Mouse (Mus musculus) midbrain, embryonic 15.5 days (tissue): Measurements from ENCODE around the gene Phf12. TPM values are rescaled to one million over a fixed set of nuclear protein-coding genes. Genes with fewer than 3 reads are reported as not detected.
A peak's percentile ranks its signal among the peaks of the same experiment; 100 is the strongest.
"Not testable (repeated sequence)": the region's sequence is repeated elsewhere in the genome, so short reads cannot be mapped to it uniquely, and the experiment has no call there.

Experiments used
- ATAC-seq: fragments of 200-750 bp; cut with Nextera tagmentation; replicated peaks from 2 replicates; pipeline ENCODE4 v1.8.0; 2017; ENCODE audit warnings: moderate TSS enrichment
- H3K27ac ChIP-seq: fragments of 300-500 bp; sonication (generic); 2 replicates; pipeline ENCODE4 v1.5.1; 2015; ENCODE audit warnings: mild to moderate bottlenecking, inconsistent platforms
- H3K27me3 ChIP-seq: fragments of 300-500 bp; sonication (generic); replicated peaks from 2 replicates; pipeline ENCODE4 v1.6.1; 2015; ENCODE audit warnings: inconsistent platforms
- H3K36me3 ChIP-seq: fragments of 300-500 bp; sonication (generic); replicated peaks from 2 replicates; pipeline ENCODE4 v1.6.1; 2015; ENCODE audit warnings: inconsistent platforms
- H3K4me1 ChIP-seq: fragments of 300-500 bp; sonication (generic); 2 replicates; pipeline ENCODE4 v1.6.1; 2015; ENCODE audit warnings: inconsistent platforms
- H3K4me2 ChIP-seq: fragments of 300-500 bp; sonication (generic); 2 replicates; pipeline ENCODE4 v1.6.1; 2015; ENCODE audit warnings: inconsistent platforms, mild to moderate bottlenecking, moderate library complexity
- H3K4me3 ChIP-seq: fragments of 300-500 bp; sonication (generic); 2 replicates; pipeline ENCODE4 v1.5.1; 2015; ENCODE audit warnings: mild to moderate bottlenecking, inconsistent platforms
- H3K9ac ChIP-seq: fragments of 300-500 bp; sonication (generic); 2 replicates; pipeline ENCODE4 v1.6.1; 2015; ENCODE audit warnings: mild to moderate bottlenecking, inconsistent platforms
- H3K9me3 ChIP-seq: fragments of 300-500 bp; sonication (generic); 2 replicates; pipeline ENCODE4 v1.6.1; 2016; ENCODE audit warnings: inconsistent platforms
- WGBS: fragments of 180-500 bp; shearing (Covaris S2); methylation state at CpG from one replicate; pipeline ENCODE4 v1.1.7; 2015; ENCODE audit warnings: mixed read lengths; 5-methylcytosine and 5-hydroxymethylcytosine counted together
- polyA plus RNA-seq: library from polyadenylated mRNA; unstranded; fragments of >200 nt; fragmentation: Nextera tagmentation; extraction: Ambion mirVana; gene quantifications from 2 replicates; pipeline ENCODE4 v1.2.1, GENCODE M21; 2015

Phf12 gene
- polyA plus RNA-seq, 1 experiment from 2014 or later = 19.2 TPM

DNA sequence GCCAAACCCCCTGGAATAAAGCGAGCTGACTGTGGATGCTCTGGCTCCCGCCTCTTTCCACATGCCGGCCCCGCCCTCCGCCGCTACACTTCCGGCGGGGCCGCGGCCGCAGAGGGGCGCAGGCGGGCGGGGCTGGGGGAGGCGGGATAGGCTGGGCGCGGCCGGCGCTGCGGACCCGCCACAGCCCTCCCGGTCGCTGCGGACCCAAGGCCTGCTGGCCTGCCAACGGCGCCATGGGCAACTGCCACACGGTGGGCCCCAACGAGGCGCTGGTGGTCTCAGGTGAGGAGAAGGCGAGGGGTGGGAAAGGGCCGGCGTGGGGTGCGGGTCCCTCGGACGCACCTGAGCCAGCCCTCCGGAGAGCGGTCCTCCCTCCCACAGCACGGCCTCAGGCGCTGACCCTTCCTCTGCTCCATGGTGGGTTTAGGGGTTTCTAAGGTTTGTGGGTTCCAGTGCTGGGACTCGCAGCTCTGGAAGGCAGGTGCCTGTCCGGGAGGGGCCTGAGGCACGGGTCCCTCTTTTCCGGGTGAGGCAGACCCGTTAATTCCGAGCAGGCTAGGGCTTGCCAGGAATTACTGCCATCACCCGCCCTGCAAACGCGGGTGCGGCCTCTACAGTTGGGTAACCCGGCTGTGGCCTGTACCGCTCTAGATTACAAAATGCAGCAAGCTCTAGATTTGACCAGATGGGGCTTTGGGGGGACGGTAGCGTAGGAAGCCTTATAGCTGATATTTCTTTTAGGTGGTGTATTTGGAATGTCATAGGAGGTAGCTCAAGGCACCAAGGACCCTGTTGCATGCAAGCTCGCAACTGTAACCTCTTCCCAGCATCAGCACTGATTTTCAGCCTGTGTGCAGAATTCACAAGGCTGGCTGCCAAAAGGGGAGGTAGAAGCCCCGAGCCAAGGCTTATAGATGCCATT is 55.5 kb downstream of the Phf12 start, which contains the start of gene Flot2:
Gene Flot2, plus strand, starts transcription at position 101 of the 922 bp plus-strand sequence.
- Histone ChIP-seq H3K27me3 (no peaks in the 10 kb centered on the region), H3K9me3 (no peaks in the 10 kb centered on the region), H3K4me1 (peaks cover 35% of the 10 kb centered on the region), H3K4me3 (peak within 1 kb of the TSS; percentile 82), H3K4me2 (peak within 1 kb of the TSS; percentile 77), H3K36me3 (peaks cover 12% of the 10 kb centered on the region; the same call in 1 of the 2 replicates), H3K9ac (peak within 1 kb of the TSS; percentile 84), H3K27ac (peak within 1 kb of the TSS; percentile 87)
- ATAC-seq = peak; percentile 83
- WGBS = 1% methylated on average over 55 of the region's 55 CpGs

- 81% methylated on average over 2 of the region's 2 CpGs for WGBS
Measured at GRCm38 (mm10) chr11:78040878-78041277, 58.3 kb downstream of the Phf12 start.

DNA sequence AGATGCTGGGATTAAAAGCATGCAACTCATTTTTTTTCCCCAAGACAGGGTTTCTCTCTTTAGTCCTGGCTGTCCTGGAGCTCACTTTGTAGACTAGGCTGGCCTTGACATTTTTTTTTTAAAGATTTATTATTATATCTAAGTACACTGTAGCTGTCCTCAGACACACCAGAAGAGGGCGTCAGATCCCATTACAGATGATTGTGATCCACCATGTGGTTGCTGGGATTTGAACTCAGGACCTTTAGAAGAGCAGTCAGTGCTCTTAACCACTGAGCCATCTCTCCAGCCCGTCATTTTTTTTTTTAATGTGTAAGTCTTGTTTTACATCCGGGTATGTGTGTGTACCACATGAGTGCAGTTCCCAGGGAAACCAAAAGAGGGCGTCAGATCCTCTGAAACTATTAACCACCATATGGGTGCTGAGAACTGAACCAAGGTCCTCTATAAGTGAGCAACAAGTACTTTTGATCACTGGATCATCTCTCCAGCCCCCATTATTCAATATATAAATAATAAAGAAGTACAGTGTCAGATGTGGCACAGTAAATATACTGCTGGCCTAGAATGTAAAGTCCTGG is 59.8 kb downstream of the Phf12 start:
- H3K4me1 ChIP-seq = peaks cover 16% of the 10 kb centered on the region
- 95% methylated on average over 4 of the region's 4 CpGs for WGBS
- H3K4me2 ChIP-seq, H3K9me3 ChIP-seq, H3K4me3 ChIP-seq, H3K9ac ChIP-seq, H3K27ac ChIP-seq, H3K27me3 ChIP-seq, H3K36me3 ChIP-seq, ATAC-seq: not testable (repeated sequence)

More at GRCm38 (mm10) chr11:78040878-78041277, 58.3 kb downstream of the Phf12 start:
- 0 out of 2 replicates have a peak, but pooled peaks cover 5% of the 10 kb centered on the region for H3K36me3 ChIP-seq
- no peak overlapping the region for H3K9ac ChIP-seq
- H3K27ac ChIP-seq = no peak overlapping the region
- H3K27me3 ChIP-seq = no peaks in the 10 kb centered on the region
- no peaks in the 10 kb centered on the region for H3K9me3 ChIP-seq
- H3K4me1 ChIP-seq = peaks cover 20% of the 10 kb centered on the region
- H3K4me2 ChIP-seq = no peak overlapping the region
- no peak for ATAC-seq
- H3K4me3 ChIP-seq = no peak overlapping the region

DNA sequence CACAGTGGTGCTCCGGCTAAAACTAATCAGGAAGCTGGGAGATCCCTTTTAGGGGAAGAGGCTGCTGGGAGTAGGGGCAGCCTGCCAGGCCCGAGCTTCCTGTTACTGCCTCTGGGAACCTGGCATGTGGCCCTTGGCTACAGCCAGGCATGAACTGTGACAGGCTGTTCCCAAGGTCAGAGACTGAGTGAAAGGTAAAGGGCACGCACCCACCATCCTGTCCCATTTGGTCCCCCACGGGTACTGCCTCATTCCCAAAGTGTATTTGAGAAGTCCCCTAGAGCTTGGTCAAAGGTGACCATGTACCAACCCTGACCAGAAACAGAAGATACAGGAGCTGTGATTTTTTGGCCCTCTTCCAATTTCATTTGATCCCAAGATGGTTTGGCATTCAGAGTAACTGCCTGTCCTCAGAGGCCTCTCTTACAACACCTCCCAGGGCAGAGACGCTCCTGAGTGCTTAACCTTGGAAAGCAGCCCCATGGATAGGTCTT is 62.3 kb downstream of the Phf12 start:
- H3K4me1 ChIP-seq = peaks cover 3% of the 10 kb centered on the region; the same call in 1 of the 2 replicates
- H3K9ac ChIP-seq = no peak overlapping the region
- no peak overlapping the region for H3K4me2 ChIP-seq
- WGBS = 90% methylated on average over 5 of the region's 5 CpGs
- no peak for ATAC-seq
- H3K4me3 ChIP-seq = no peak overlapping the region
- no peaks in the 10 kb centered on the region for H3K9me3 ChIP-seq
- no peak overlapping the region for H3K27ac ChIP-seq
- H3K36me3 ChIP-seq = peaks cover 5% of the 10 kb centered on the region; the same call in 1 of the 2 replicates
- H3K27me3 ChIP-seq = no peaks in the 10 kb centered on the region

- H3K27ac ChIP-seq, ATAC-seq, H3K4me2 ChIP-seq, H3K36me3 ChIP-seq, H3K4me1 ChIP-seq, H3K4me3 ChIP-seq, H3K9ac ChIP-seq, H3K9me3 ChIP-seq, H3K27me3 ChIP-seq: not testable (repeated sequence)
- 94% methylated on average over 3 of the region's 4 CpGs for WGBS
Measured at GRCm38 (mm10) chr11:78048637-78049036, 66.1 kb downstream of the Phf12 start.

GRCm38 (mm10) chr11:78053078-78053477 is 70.5 kb downstream of the Phf12 start:
- H3K27me3 ChIP-seq = no peaks in the 10 kb centered on the region
- H3K9me3 ChIP-seq = no peaks in the 10 kb centered on the region
- no peak overlapping the region for H3K27ac ChIP-seq
- no peaks in the 10 kb centered on the region for H3K4me1 ChIP-seq
- no peak overlapping the region for H3K4me3 ChIP-seq
- H3K9ac ChIP-seq = no peak overlapping the region
- H3K4me2 ChIP-seq = no peak overlapping the region
- H3K36me3 ChIP-seq = peaks cover 32% of the 10 kb centered on the region
- 90% methylated on average over 8 of the region's 8 CpGs for whole genome bisulfite sequencing
- ATAC-seq = no peak

DNA sequence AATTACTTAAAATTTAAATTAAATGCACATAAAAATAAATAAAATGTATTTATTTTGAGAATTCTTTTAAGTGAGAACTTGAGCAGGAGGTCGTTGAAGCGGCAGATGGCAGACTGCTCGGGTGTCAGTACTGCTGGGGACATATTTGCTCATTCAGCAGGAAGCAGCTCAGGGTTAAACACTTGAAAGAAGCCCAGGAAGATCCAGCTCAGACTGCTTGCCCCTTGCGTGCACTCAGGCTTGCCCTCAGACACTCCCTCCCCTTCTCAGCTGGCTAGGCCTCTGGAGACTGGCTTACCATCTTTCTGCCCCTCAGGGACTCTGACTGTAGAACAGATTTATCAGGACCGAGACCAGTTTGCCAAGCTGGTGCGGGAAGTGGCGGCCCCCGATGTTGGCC is 74.4 kb downstream of the Phf12 start:
- Histone ChIP-seq H3K36me3 (peaks cover 38% of the 10 kb centered on the region), H3K9ac (no peak overlapping the region), H3K27me3 (no peaks in the 10 kb centered on the region), H3K4me3 (no peak overlapping the region), H3K4me1 (no peaks in the 10 kb centered on the region), H3K9me3 (no peaks in the 10 kb centered on the region), H3K27ac (no peak overlapping the region), H3K4me2 (no peak overlapping the region)
- no peak for ATAC-seq
- 77% methylated on average over 8 of the region's 8 CpGs for WGBS

- Histone ChIP-seq H3K4me2 (no peak overlapping the region), H3K36me3 (peaks cover 29% of the 10 kb centered on the region), H3K4me1 (no peaks in the 10 kb centered on the region), H3K9me3 (no peaks in the 10 kb centered on the region), H3K9ac (no peak overlapping the region), H3K27me3 (no peaks in the 10 kb centered on the region), H3K27ac (no peak overlapping the region), H3K4me3 (no peak overlapping the region)
- WGBS = 58% methylated on average over 9 of the region's 9 CpGs
- peak; percentile 62; the same call in 1 of the 2 replicates for ATAC-seq
Measured at GRCm38 (mm10) chr11:78059833-78060757, 77.5 kb downstream of the Phf12 start.

GRCm38 (mm10) chr11:78062563-78062962 is 80.0 kb downstream of the Phf12 start:
- no peaks in the 10 kb centered on the region for H3K4me1 ChIP-seq
- H3K36me3 ChIP-seq = peaks cover 16% of the 10 kb centered on the region
- H3K27ac ChIP-seq = no peak overlapping the region
- WGBS = 84% methylated on average over 1 of the region's 1 CpGs
- H3K27me3 ChIP-seq = no peaks in the 10 kb centered on the region
- no peak for ATAC-seq
- no peak overlapping the region for H3K4me2 ChIP-seq
- H3K4me3 ChIP-seq = no peak overlapping the region
- H3K9ac ChIP-seq = no peak overlapping the region
- H3K9me3 ChIP-seq = no peaks in the 10 kb centered on the region

DNA sequence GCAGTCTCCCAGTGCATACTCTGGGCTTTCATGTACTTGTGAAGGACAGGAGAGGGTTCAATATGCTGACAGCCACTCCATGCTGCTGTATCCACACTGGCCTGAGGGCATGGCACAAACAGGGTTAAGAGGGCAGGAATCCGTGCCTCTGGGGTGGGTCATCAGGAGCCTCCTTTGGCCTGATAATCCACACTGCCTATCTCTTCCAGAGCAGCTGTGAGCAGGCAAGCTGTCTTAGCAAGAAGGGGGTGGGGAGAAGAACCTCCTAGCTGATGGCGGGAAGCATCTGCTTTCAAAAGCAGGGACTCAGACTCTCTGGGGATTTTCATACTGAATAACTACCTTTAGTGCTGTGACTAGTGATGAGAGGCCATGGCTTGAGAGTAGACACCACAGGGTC is 83.4 kb downstream of the Phf12 start:
- Histone ChIP-seq H3K4me1 (no peaks in the 10 kb centered on the region), H3K36me3 (no peaks in the 10 kb centered on the region), H3K9me3 (no peaks in the 10 kb centered on the region), H3K4me3 (no peak overlapping the region), H3K9ac (no peak overlapping the region), H3K27me3 (no peaks in the 10 kb centered on the region), H3K27ac (no peak overlapping the region), H3K4me2 (no peak overlapping the region)
- ATAC-seq = no peak
- 36% methylated on average over 2 of the region's 2 CpGs for WGBS

- no peak overlapping the region for H3K27ac ChIP-seq
- no peak overlapping the region for H3K9ac ChIP-seq
- no peaks in the 10 kb centered on the region for H3K27me3 ChIP-seq
- no peaks in the 10 kb centered on the region for H3K4me1 ChIP-seq
- no peaks in the 10 kb centered on the region for H3K36me3 ChIP-seq
- 53% methylated on average over 2 of the region's 2 CpGs for WGBS
- ATAC-seq = no peak
- H3K9me3 ChIP-seq = no peaks in the 10 kb centered on the region
- H3K4me2 ChIP-seq = no peak overlapping the region
- no peak overlapping the region for H3K4me3 ChIP-seq
Measured at GRCm38 (mm10) chr11:78066641-78067040, 84.1 kb downstream of the Phf12 start.

GRCm38 (mm10) chr11:78067566-78067965 is 85.0 kb downstream of the Phf12 start:
- Histone ChIP-seq H3K4me1 (no peaks in the 10 kb centered on the region), H3K4me2 (no peak overlapping the region), H3K36me3 (no peaks in the 10 kb centered on the region), H3K9ac (no peak overlapping the region), H3K9me3 (no peaks in the 10 kb centered on the region), H3K27ac (no peak overlapping the region), H3K4me3 (no peak overlapping the region), H3K27me3 (no peaks in the 10 kb centered on the region)
- 84% methylated on average over 5 of the region's 5 CpGs for WGBS
- no peak for ATAC-seq
